Mouse (Mus musculus) kidney, postnatal 4 days (tissue): ENCODE results near the gene Tagln2.

Source experiments
- DNase-seq, 2 experiments: peaks; one replicate each; pipeline ENCODE4 v3.0.0; 2021; ENCODE audit warnings: mixed read lengths in 2 of 2

Tagln2 gene

GRCm38 (mm10) chr1:172503111-172503997 lies 3.5 kb downstream of the Tagln2 start:
- DNase-seq: peak; percentile 76 to 84

DNA sequence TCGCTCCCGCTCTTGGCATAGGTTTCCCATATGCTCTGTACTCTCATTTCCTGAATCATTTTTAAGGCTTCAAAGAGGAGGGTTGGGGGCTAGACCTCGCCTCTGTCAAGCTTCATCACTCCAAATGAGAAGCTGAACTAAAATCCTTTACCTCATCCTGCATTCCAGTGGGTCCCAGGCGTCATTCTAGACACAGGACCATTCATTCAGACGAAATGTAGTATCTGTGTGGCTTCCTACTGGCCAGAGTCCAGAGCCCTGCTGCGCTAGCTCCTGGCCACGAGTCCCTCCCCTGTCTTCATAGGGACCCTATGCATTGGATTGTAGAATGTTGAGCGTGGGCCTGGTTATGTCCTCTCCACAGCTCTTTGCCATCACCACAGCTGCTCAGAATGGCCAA lies 4.9 kb downstream of the Tagln2 start:
- no peak for DNase-seq

DNA sequence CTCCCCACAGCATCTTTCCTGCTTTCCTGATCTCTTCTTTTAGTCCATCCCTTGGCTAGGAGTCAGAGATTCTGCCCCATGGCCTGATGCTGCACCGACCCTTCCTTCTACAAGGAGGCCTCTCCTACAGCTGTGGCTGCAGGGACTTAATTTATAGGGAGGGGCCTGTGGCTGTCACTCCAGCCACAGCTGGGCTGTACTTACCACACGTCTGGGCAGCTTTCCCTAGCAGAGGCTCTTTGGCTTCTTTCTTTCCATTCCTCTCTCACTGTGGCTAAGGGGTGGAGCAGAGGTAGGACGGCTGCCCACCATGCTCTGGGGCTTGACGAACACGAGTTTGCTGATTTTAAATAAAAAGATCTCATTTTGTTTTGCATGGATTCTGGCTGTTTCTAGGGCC lies 7.2 kb downstream of the Tagln2 start:
- DNase-seq: no peak

DNA sequence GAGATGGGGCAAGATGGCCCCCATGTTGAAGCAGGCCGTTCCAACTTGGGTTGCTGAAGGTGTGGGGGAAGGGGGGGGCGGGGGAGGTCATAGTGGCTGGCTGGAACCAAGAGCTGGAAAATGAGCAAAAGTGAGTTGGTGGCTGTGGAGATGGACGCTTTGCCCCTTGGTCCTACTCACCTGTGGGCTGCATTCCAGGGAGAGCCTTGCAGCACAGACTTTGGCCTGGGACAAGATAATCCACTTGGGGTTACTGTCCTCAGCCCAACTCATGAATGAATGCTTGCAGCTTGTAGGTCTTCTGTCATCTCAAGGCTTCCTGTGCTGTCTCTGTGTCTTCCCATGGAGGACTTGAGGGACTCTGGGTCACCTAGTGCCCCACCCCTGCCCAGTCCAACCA lies 7.9 kb downstream of the Tagln2 start:
- DNase-seq: no peak

DNA sequence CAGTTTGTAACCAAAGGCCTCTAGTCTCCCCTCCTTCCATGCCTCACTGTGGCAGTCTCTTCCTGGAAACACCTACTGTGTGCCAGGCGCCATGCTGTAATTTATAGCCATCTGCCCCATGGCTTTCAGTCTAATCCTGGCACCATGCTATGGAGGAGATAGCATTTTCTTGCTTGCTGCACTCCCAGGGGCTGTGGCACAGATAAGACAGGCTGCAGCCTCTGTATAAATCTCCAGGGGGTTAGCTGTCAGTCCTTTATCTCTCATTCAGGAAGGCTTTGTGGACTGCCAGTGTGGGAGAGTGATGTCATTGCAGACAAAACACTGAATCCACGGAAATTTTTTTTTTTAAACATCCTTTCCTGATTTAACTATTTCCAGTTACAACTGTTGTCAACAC lies 8.3 kb downstream of the Tagln2 start:
- DNase-seq: no peak

GRCm38 (mm10) chr1:172509235-172509634 lies 9.4 kb downstream of the Tagln2 start:
- DNase-seq: no peak

GRCm38 (mm10) chr1:172509983-172510382 lies 10.1 kb downstream of the Tagln2 start:
- DNase-seq: no peak

DNA sequence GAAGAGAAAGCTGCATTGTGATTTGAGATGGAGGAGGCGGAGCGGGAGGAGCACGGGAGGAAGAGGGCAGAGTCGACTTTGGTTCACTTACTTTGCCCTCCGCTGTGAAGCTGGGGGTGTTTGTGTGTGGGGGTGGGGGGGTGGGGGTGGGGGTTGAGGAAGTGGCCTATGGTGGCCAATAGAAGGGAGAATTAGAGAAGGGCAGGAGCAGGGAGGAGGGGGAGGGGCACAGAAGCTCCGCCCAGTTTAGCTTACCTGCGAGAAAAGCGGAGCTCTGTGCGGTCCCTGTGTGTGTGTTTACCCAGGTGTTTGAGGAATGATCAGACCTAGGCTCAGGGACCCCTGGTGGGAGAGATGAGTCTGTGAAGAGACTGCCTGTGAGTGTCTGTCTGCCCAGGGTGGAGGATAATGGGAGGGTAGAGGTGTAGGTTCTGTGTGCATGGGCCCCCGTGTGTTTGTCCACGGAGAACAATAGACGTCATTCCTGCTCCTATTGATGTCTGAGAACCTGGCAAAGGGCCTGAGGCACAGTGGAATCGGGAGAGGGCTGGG lies 10.7 kb downstream of the Tagln2 start:
- peak; percentile 55 to 73 for DNase-seq

GRCm38 (mm10) chr1:172512962-172513361 lies 13.1 kb downstream of the Tagln2 start:
- peak; percentile 77 to 86 for DNase-seq

DNA sequence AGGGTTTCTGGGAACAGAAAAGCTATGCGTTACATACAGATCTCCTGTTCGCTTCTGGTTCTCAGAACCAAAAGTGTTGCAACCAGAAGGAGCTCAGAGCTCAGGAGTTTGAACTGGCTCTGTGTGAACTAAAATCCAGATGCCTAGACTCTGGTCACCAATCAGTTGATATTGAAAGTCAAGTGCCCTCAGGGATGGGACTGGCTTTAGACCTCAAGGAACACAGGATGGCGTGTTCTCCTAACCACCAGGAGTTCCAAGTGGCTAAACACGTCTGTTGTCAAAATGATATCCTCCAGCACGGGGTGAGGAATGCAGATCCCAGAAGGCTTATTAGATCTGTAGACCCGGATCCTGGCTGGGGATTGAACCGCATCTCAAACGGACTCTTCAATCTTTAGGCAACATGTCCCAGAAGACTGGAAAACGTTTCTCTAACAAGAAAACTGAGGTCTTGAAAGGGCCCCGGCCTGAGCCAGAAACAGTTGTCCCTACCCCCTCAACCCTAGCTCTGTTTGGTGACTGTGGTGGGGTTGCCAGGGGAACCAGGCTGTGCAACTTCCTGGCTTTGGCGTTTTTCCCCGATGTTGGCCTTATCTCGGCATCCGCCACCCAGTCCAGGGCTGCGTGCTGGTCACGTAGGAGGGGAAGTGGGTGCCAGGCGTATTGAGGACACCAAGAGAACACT lies 13.8 kb downstream of the Tagln2 start:
- peak; percentile 42 to 62 for DNase-seq

GRCm38 (mm10) chr1:172514213-172514529 lies 14.3 kb downstream of the Tagln2 start:
- DNase-seq: no peak

- peak; percentile 34 to 60 for DNase-seq
Observed at GRCm38 (mm10) chr1:172514551-172515268, 14.9 kb downstream of the Tagln2 start.

- peak in 1 of 2 experiments; percentile 52 for DNase-seq
Observed at GRCm38 (mm10) chr1:172515396-172515795, 15.5 kb downstream of the Tagln2 start.

GRCm38 (mm10) chr1:172518013-172518412 lies 18.2 kb downstream of the Tagln2 start:
- no peak for DNase-seq

- DNase-seq: no peak
Observed at GRCm38 (mm10) chr1:172519644-172520043, 19.8 kb downstream of the Tagln2 start.

GRCm38 (mm10) chr1:172520576-172521440 lies 21.0 kb downstream of the Tagln2 start, which contains the start of gene Cfap45:
TSS of gene Cfap45 (plus strand) at chr1:172520801.
- peak; percentile 92 to 95 for DNase-seq

DNA sequence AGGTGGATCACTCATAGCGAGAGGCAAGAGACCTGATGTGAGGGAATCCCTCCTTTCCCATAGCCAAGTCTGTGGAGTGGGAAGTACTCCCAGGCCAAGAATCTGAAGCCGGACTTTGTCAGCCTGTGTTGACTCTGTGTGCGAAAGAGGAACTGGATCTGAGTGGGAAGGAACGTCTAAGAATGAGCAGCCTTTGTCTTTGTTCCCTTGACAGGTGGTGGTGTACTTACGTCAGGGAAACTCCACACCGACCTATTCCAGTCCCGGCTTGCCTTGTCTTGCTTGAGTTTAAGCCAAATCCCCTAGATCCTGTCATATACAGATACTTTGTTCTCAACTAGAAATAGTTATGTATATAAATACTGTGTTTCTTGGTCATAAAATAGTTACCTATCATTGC lies 22.7 kb downstream of the Tagln2 start:
- no peak for DNase-seq

DNA sequence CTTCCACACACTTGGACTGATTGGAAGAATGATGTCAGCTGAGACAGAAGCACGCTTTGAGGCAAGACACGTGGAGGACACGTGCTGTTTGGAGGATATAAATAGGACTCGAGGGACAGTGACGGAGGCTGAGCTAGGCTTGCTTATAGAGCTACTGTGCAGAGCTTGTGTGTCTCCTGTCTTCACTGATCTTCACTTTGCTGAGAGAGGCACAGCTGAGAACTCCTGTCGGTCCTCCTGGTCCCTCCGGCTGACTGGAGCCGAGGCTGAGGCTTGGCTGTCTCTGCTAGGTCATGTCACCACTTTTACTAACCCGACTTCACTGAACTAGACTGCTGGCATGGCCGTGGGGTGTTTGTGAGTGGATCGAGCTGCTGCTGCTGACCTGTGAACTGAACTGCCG lies 23.9 kb downstream of the Tagln2 start:
- peak; percentile 43 to 61 for DNase-seq

- DNase-seq: peak; percentile 46 to 60
Observed at GRCm38 (mm10) chr1:172525027-172525764, 25.3 kb downstream of the Tagln2 start.

DNA sequence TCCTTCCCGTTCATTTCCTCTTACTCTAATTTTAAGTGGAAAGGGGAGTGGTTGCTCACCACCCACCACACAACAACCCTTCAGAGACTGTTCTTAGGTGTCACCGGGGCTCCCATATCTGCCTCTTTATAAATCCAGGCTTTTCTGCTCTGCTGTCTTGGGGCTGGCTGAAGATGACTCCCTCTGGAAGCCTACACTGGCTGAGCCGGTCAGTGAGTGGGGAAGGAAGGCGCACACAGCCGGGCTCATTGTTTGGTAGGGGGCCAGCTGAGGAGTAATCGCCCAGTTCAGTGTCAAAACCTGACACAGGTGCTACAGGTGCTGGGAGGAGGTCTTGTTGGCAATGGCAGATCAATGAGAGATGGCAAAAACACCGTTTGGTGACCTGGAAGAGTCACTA lies 26.1 kb downstream of the Tagln2 start:
- no peak for DNase-seq

DNA sequence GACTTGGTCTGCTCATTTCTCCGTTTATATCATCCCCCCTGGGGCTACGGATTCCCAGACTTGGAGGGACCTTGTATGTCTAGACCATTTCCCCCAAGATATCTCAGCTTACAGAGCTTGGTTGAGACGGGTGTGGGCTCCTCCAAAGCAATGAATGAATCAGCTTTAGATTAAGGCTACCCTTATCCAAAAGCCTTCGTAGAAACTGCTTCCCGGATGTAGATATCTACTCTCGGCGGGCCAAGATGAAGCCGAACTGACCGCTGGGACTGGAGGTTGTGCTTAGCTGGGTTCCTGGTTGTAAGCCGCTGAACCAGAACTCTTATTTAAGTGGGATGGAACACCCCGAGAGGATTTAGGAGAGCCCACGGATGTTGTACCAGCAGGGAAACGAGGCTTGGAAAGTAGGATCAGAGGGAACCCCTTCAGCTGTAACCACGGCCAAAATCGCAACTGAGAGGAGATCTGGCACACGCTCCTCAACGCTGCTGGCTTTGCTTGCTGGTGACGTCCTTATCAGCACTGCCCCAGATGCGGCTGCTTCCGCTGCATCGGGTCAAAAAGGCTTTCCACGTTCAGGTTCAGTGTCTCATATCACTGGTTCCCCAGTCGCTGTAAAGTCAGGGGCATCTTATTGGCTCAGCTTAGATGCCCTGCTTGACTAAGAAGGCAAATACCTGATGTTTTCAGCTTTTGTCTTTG lies 26.7 kb downstream of the Tagln2 start:
- DNase-seq: no peak
